Mouse (Mus musculus) limb, embryonic 13.5 days (tissue): ENCODE results near the gene Chd1. TPM values are rescaled to one million over a fixed set of nuclear protein-coding genes. Genes with fewer than 3 reads are reported as not detected.

Experiments
- ATAC-seq: fragments of 200-750 bp; cut with Nextera tagmentation; 2 replicates; pipeline ENCODE4 v1.8.0; 2017; ENCODE audit warnings: low read depth, moderate number of reproducible peaks, moderate TSS enrichment; ENCODE audit not compliant: low FRiP score
- H3K27ac ChIP-seq: fragments of 300-500 bp; sonication (generic); 2 replicates; pipeline ENCODE4 v1.5.1; 2015; ENCODE audit warnings: inconsistent platforms, mild to moderate bottlenecking, moderate library complexity
- H3K27me3 ChIP-seq: fragments of 300-500 bp; sonication (generic); 2 replicates; pipeline ENCODE4 v1.6.1; 2015; ENCODE audit warnings: mild to moderate bottlenecking, inconsistent platforms
- H3K36me3 ChIP-seq: fragments of 300-500 bp; sonication (generic); 2 replicates; pipeline ENCODE4 v1.6.1; 2015; ENCODE audit warnings: inconsistent platforms, mild to moderate bottlenecking, moderate library complexity
- H3K4me1 ChIP-seq: fragments of 300-500 bp; sonication (generic); 2 replicates; pipeline ENCODE4 v1.6.1; 2015; ENCODE audit warnings: inconsistent platforms
- H3K4me2 ChIP-seq: fragments of 300-500 bp; sonication (generic); replicated peaks from 2 replicates; pipeline ENCODE4 v1.6.1; 2015; ENCODE audit warnings: inconsistent platforms, mild to moderate bottlenecking, moderate library complexity
- H3K4me3 ChIP-seq: fragments of 300-500 bp; sonication (generic); 2 replicates; pipeline ENCODE4 v1.5.1; 2015; ENCODE audit warnings: moderate library complexity, mild to moderate bottlenecking, inconsistent platforms
- H3K9ac ChIP-seq: fragments of 300-500 bp; sonication (generic); 2 replicates; pipeline ENCODE4 v1.6.1; 2015; ENCODE audit warnings: mild to moderate bottlenecking, inconsistent platforms
- H3K9me3 ChIP-seq: fragments of 300-500 bp; sonication (generic); 2 replicates; pipeline ENCODE4 v1.6.1; 2016; ENCODE audit warnings: inconsistent platforms
- WGBS: fragments of 180-500 bp; shearing (Covaris S2); methylation state at CpG from one replicate; pipeline ENCODE4 v1.1.7; 2015; 5-methylcytosine and 5-hydroxymethylcytosine counted together
- polyA plus RNA-seq: library from polyadenylated mRNA; unstranded; fragments of >200 nt; fragmentation: Nextera tagmentation; extraction: Ambion mirVana; gene quantifications from 2 replicates; pipeline ENCODE4 v1.2.1, GENCODE M21; 2015

The Chd1 gene
- polyA plus RNA-seq, 1 experiment from 2014 or later = 31.3 TPM

- Histone ChIP-seq H3K4me3 (no peak overlapping the region), H3K9me3 (0 out of 2 replicates have a peak, but pooled peaks cover 2% of the 10 kb centered on the region), H3K27me3 (no peaks in the 10 kb centered on the region), H3K4me2 (no peak overlapping the region), H3K9ac (no peak overlapping the region), H3K4me1 (no peaks in the 10 kb centered on the region), H3K27ac (no peak overlapping the region), H3K36me3 (no peaks in the 10 kb centered on the region)
- no peak for ATAC-seq
- 88% methylated on average over 8 of the region's 8 CpGs for WGBS
Observed at GRCm38 (mm10) chr17:15790716-15791115, 85.9 kb downstream of the Chd1 start.

- Histone ChIP-seq H3K4me1 (no peaks in the 10 kb centered on the region), H3K27me3 (no peaks in the 10 kb centered on the region), H3K27ac (no peak overlapping the region), H3K36me3 (no peaks in the 10 kb centered on the region), H3K9me3 (no peaks in the 10 kb centered on the region; the same call in 1 of the 2 replicates), H3K9ac (no peak overlapping the region), H3K4me3 (no peak overlapping the region), H3K4me2 (no peak overlapping the region)
- WGBS = 70% methylated on average over 3 of the region's 3 CpGs
- no peak for ATAC-seq
Observed at GRCm38 (mm10) chr17:15799195-15799793, 94.5 kb downstream of the Chd1 start.

- Histone ChIP-seq H3K9me3 (no peaks in the 10 kb centered on the region), H3K4me1 (peaks cover 32% of the 10 kb centered on the region), H3K4me3 (no peak overlapping the region), H3K36me3 (peaks cover 18% of the 10 kb centered on the region), H3K27me3 (no peaks in the 10 kb centered on the region), H3K27ac (no peak overlapping the region), H3K4me2 (no peak overlapping the region), H3K9ac (no peak overlapping the region)
- ATAC-seq = no peak
- WGBS = 47% methylated on average over 15 of the region's 15 CpGs
Observed at GRCm38 (mm10) chr17:15804008-15804812, 99.4 kb downstream of the Chd1 start.

DNA sequence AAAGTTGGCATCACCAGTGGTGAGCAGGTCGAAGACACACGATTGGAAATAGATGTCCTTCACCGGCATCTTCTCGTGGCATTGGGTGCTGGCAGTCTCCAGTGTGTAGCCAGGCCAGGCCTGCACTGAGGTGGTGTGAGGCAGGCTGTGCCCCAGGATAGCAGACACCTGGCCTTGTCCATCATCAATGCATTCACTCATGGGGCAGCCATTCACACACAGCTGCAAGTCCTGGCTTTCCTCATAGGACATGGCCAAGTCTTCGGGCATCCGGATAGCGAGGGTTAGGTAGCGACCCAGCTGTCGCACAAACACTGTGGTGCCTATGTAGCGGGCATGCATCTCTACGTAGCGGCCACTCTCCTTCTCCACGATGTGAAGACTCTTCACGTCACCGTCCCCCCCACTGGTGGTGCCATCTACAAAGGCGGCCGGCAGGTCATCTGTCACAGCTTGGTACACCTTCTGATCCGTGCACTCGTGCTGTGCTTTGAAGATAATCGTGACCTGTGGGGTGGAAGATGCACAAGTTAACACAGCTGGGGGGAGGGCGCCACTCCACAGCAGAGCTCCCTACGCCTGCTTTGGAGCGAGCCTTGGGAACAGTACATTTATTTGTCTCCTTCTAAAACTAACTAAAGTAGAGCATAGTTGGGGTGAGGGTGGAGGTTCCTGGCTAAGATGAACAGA, 102.7 kb downstream of the Chd1 start:
- Histone ChIP-seq H3K4me1 (peaks cover 64% of the 10 kb centered on the region), H3K9ac (no peak overlapping the region), H3K27ac (no peak overlapping the region), H3K4me2 (no peak overlapping the region), H3K4me3 (no peak overlapping the region), H3K36me3 (peaks cover 18% of the 10 kb centered on the region), H3K9me3 (no peaks in the 10 kb centered on the region), H3K27me3 (no peaks in the 10 kb centered on the region)
- 86% methylated on average over 23 of the region's 23 CpGs for WGBS
- peak; percentile 28; the same call in 1 of the 2 replicates for ATAC-seq

DNA sequence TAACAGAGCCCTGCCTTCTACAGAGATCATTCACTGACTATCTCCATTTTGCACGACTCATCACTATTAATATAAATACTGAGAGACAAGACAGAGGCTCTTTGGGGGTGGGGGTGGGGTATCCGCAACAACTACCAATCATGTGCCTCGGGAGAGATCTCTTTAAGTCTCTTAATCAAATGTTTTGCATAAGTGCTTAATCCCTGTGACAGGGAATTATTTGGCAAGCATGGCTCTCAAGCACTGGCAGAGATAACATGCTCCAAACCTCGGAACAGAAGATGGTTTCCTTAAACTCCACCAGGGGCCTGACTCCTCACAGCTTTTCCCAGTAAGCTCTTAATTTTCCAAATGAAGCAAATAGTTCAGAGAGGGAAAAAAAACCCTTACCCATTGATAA, 103.2 kb downstream of the Chd1 start:
- Histone ChIP-seq H3K4me3 (no peak overlapping the region), H3K36me3 (peaks cover 18% of the 10 kb centered on the region), H3K4me1 (peaks cover 69% of the 10 kb centered on the region), H3K4me2 (peak overlapping the region; percentile 43), H3K27ac (peak overlapping the region; percentile 85), H3K27me3 (no peaks in the 10 kb centered on the region), H3K9me3 (no peaks in the 10 kb centered on the region), H3K9ac (no peak overlapping the region)
- WGBS = 53% methylated on average over 4 of the region's 4 CpGs
- ATAC-seq = no peak

DNA sequence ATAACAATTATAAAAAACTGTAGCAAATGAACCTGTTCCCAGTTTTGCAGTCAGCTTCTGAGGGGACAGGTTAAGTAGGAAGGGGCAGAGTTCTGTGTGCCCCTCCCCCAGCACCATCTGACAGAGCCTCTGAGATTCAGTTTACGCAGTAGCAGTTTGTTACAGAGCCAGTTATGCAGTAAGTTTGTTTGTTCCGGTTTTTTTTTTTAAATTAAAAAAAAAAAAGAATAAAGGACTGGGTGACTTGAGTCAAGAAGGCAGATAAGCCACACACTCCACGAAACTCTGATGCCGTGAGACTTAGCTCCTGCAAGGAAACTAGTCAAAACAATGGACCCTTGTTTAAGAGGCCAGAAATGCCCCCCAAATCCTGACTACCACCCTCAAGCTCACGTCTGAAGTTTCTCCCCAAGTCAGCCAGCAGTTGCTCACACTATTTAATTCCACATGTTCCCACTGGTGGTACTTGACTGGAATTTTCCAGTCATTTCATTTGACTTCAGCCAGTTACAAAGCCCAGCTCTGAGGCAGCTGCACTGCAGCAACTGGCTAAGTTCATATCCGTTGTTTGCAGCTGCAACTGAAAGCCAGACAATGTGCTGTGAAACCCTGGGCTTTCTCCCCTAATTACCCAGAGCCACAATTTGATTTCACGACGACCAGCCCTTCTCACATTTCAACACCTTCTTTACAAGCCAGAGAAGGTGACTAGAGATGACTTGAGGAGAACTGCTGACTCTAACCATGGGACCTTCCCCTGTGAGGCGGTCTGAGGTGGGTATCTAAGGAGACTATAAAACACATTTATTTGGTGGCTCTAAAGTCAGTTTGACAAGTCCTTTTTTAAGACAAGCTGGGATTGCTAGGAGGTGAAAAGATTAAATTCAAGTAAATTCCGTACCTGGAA, 104.0 kb downstream of the Chd1 start:
- peaks cover 18% of the 10 kb centered on the region for H3K36me3 ChIP-seq
- H3K4me3 ChIP-seq = no peak overlapping the region
- peak overlapping the region; percentile 43 for H3K4me2 ChIP-seq
- no peaks in the 10 kb centered on the region for H3K9me3 ChIP-seq
- no peaks in the 10 kb centered on the region for H3K27me3 ChIP-seq
- ATAC-seq = peak; percentile 79
- H3K27ac ChIP-seq = peak overlapping the region; percentile 85
- peaks cover 75% of the 10 kb centered on the region for H3K4me1 ChIP-seq
- WGBS = 6% methylated on average over 10 of the region's 10 CpGs
- H3K9ac ChIP-seq = no peak overlapping the region

- no peak overlapping the region for H3K9ac ChIP-seq
- H3K36me3 ChIP-seq = peaks cover 18% of the 10 kb centered on the region
- H3K4me1 ChIP-seq = peaks cover 83% of the 10 kb centered on the region
- peak overlapping the region; percentile 43; the same call in 1 of the 2 replicates for H3K4me2 ChIP-seq
- 70% methylated on average over 2 of the region's 2 CpGs for WGBS
- no peaks in the 10 kb centered on the region for H3K9me3 ChIP-seq
- no peaks in the 10 kb centered on the region for H3K27me3 ChIP-seq
- H3K4me3 ChIP-seq = no peak overlapping the region
- H3K27ac ChIP-seq = peak overlapping the region; percentile 85; the same call in 1 of the 2 replicates
- no peak for ATAC-seq
Observed at GRCm38 (mm10) chr17:15809949-15810348, 105.2 kb downstream of the Chd1 start.

- Histone ChIP-seq H3K36me3 (peaks cover 13% of the 10 kb centered on the region), H3K4me1 (peaks cover 85% of the 10 kb centered on the region), H3K4me3 (no peak overlapping the region), H3K4me2 (peak overlapping the region; percentile 19; the same call in 1 of the 2 replicates), H3K9me3 (no peaks in the 10 kb centered on the region), H3K27me3 (no peaks in the 10 kb centered on the region), H3K27ac (peak overlapping the region; percentile 28; the same call in 1 of the 2 replicates), H3K9ac (no peak overlapping the region)
- WGBS = 44% methylated on average over 13 of the region's 13 CpGs
- ATAC-seq = no peak
Observed at GRCm38 (mm10) chr17:15812136-15812778, 107.5 kb downstream of the Chd1 start.

- no peak overlapping the region for H3K4me3 ChIP-seq
- no peak for ATAC-seq
- H3K36me3 ChIP-seq = peaks cover 20% of the 10 kb centered on the region
- 0 out of 2 replicates have a peak overlapping the region, but pooled peaks have one; percentile 45 for H3K9ac ChIP-seq
- H3K27ac ChIP-seq = peak overlapping the region; percentile 35; the same call in 1 of the 2 replicates
- peaks cover 73% of the 10 kb centered on the region for H3K4me1 ChIP-seq
- 40% methylated on average over 3 of the region's 3 CpGs for WGBS
- no peaks in the 10 kb centered on the region for H3K27me3 ChIP-seq
- peak overlapping the region; percentile 23 for H3K4me2 ChIP-seq
- no peaks in the 10 kb centered on the region for H3K9me3 ChIP-seq
Observed at GRCm38 (mm10) chr17:15813658-15814212, 109.0 kb downstream of the Chd1 start.

DNA sequence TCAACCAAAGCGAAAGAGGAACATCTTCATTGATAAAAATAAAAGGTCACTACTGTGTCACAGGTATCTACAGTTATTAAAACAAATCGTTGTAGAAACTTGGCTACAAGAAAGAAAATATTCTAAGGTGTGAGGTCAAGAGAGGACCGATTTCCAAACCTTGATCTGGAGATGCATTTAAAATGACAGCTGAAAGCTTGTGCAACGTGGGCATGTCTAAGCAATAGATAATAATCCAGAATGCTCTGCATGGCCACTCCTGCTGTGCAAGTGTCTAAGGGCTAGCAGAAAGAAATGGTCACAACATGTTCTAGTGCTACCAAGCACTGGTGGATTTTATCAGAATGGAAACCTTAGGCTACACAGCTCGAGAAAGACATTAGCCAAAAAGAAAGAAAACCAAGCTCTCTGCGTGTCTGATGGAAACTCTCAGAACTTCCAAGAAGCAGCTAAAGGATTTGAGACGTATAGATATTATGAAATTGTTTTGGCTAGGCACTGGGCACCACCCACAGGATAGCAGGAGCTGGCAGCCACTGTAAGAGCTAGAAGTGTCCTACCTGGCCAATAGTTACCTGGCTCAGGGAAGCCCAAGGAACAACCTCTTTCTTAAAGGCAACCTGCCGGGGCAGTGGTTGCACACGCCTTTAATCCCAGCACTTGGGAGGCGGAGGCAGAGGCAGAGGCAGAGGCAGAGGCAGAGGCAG, 110.7 kb downstream of the Chd1 start:
- Histone ChIP-seq H3K27me3 (no peaks in the 10 kb centered on the region), H3K9ac (no peak overlapping the region), H3K36me3 (peaks cover 23% of the 10 kb centered on the region), H3K4me3 (no peak overlapping the region), H3K4me1 (peaks cover 72% of the 10 kb centered on the region), H3K4me2 (no peak overlapping the region), H3K9me3 (no peaks in the 10 kb centered on the region), H3K27ac (no peak overlapping the region)
- WGBS = 85% methylated on average over 10 of the region's 10 CpGs
- ATAC-seq = no peak
